Mouse (Mus musculus) small intestine, adult 2 months (tissue): Measurements from ENCODE around the gene Alg12.

Source experiments
- CTCF ChIP-seq: fragments of 200-500 bp; IDR thresholded peaks from 2 replicates; pipeline ENCODE4 v1.5.1; 2012; ENCODE audit warnings: low read depth, mild to moderate bottlenecking, control low read depth, inconsistent platforms, low read length, moderate library complexity, mixed read lengths; ENCODE audit not compliant: insufficient replicate concordance, insufficient read length; ENCODE audit errors: extremely low read depth
- POLR2A ChIP-seq: fragments of 200-500 bp; IDR thresholded peaks from 2 replicates; pipeline ENCODE4 v1.6.1; 2012; ENCODE audit warnings: low read depth, mild to moderate bottlenecking, control low read depth, inconsistent platforms, low read length, moderate library complexity

GRCm38 (mm10) chr15:88850146-88850826 is 31.2 kb upstream of the Alg12 start:
- no peak; the same call in 1 of the 2 replicates for TF ChIP-seq POLR2A
- no peak for TF ChIP-seq CTCF
